Mouse (Mus musculus): ENCODE measurements around the gene Trpc1.

The Trpc1 gene

GRCm38 (mm10) chr9:95696581-95696980, 53.6 kb downstream of the Trpc1 start:
- no peak for DNase-seq (ENCODE audit: extremely low spot score)

- no peak for DNase-seq (ENCODE audit: extremely low spot score)
Measured at GRCm38 (mm10) chr9:95695023-95695422, 55.2 kb downstream of the Trpc1 start.

GRCm38 (mm10) chr9:95694526-95694925, 55.6 kb downstream of the Trpc1 start:
- DNase-seq (ENCODE audit: extremely low spot score), result no peak

- DNase-seq (ENCODE audit: extremely low spot score), result no peak
Measured at GRCm38 (mm10) chr9:95693528-95694100, 56.6 kb downstream of the Trpc1 start.

GRCm38 (mm10) chr9:95692823-95693222, 57.4 kb downstream of the Trpc1 start:
- no peak for DNase-seq (ENCODE audit: extremely low spot score)

GRCm38 (mm10) chr9:95688064-95688463, 62.1 kb downstream of the Trpc1 start:
- no peak for DNase-seq (ENCODE audit: extremely low spot score)

- no peak for DNase-seq (ENCODE audit: extremely low spot score)
Measured at GRCm38 (mm10) chr9:95685660-95686440, 64.3 kb downstream of the Trpc1 start.

- no peak for DNase-seq (ENCODE audit: extremely low spot score)
Measured at GRCm38 (mm10) chr9:95680691-95681090, 69.5 kb downstream of the Trpc1 start.

GRCm38 (mm10) chr9:95679966-95680365, 70.2 kb downstream of the Trpc1 start:
- no peak for DNase-seq (ENCODE audit: extremely low spot score)

- no peak for DNase-seq (ENCODE audit: extremely low spot score)
Measured at GRCm38 (mm10) chr9:95676021-95676420, 74.2 kb downstream of the Trpc1 start.

- no peak for DNase-seq (ENCODE audit: extremely low spot score)
Measured at GRCm38 (mm10) chr9:95675064-95675699, 75.0 kb downstream of the Trpc1 start.

GRCm38 (mm10) chr9:95672760-95673159, 77.4 kb downstream of the Trpc1 start:
- DNase-seq (ENCODE audit: extremely low spot score), result no peak

GRCm38 (mm10) chr9:95672331-95672730, 77.8 kb downstream of the Trpc1 start:
- no peak for DNase-seq (ENCODE audit: extremely low spot score)

GRCm38 (mm10) chr9:95668306-95668705, 81.9 kb downstream of the Trpc1 start:
- no peak for DNase-seq (ENCODE audit: extremely low spot score)

- no peak for DNase-seq (ENCODE audit: extremely low spot score)
Measured at GRCm38 (mm10) chr9:95667836-95668235, 82.3 kb downstream of the Trpc1 start.

- no peak for DNase-seq (ENCODE audit: extremely low spot score)
Measured at GRCm38 (mm10) chr9:95665835-95666234, 84.3 kb downstream of the Trpc1 start.

GRCm38 (mm10) chr9:95664290-95664989, 85.7 kb downstream of the Trpc1 start:
- no peak for DNase-seq (ENCODE audit: extremely low spot score)

GRCm38 (mm10) chr9:95657941-95658340, 92.2 kb downstream of the Trpc1 start:
- DNase-seq (ENCODE audit: extremely low spot score), result no peak

All from embryo, embryonic 9.5 days (tissue).